Mouse (Mus musculus) retina, postnatal 7 days (tissue): ENCODE results near the gene Hnrnpa3.
"Not testable (repeated sequence)": the region's sequence is repeated elsewhere in the genome, so short reads cannot be mapped to it uniquely, and the experiment has no call there.

ENCODE experiments used
- DNase-seq: peaks from one replicate; pipeline ENCODE4 v3.0.0-alpha.2; 2012; ENCODE audit warnings: low read depth, low spot score

Gene Hnrnpa3

DNA sequence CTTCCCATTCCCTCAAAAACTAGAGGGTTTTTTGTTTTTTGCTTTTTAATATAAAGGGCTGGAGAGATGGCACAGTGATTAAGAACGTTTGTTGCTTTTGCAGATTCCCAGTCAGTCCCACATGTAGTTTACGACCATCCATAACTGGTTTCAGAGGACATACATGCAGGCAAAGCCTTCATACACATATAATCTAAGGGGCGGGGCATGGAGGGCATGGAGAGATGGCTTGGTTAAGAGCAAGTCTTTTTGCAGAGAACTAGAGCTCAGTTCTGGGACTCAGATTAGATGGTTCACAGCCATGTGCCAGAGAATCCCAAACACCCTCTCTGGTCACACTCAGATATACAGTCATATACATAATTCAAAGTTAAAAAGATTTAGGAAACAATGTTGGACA, 13.5 kb downstream of the Hnrnpa3 start:
- DNase-seq, result no peak

GRCm38 (mm10) chr2:75676567-75676966, 17.5 kb downstream of the Hnrnpa3 start:
- DNase-seq, result no peak

DNA sequence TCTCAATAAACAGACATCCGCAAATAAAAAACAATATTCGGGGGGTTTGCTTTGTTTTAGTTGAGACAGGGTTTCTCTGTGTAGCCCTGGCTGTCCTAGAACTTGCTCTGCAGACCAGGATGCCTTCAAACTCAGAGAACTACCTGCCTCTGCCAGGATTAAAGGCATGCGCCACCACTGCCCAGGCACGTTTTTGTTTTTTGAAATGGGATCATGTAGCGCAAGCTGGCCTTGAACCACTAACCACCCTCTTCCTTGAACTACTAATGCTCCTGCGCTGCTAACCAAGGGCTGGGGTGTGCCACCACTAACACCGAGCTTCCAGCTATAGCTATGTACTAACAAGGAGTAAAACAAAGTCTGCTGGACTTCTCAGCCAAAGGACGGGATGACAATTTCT, 20.9 kb downstream of the Hnrnpa3 start:
- DNase-seq, result no peak

DNA sequence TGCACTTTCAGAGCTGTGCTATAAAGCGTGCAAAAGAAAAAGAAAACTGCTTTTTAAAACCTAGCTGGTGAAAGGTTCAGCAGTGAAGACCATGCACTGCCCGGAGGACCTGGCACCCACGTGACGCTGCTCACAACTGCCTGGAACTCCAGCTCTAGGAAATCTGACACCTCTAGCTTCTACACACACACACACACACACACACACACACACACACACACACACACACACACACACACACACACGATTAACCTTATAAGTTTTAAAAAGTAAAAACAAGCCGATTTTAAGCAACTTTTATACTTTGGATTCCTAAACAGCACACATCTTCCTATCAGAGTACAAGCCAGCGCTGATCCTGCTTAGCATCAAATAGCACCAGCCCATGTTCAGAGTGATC, 22.4 kb downstream of the Hnrnpa3 start:
- no peak for DNase-seq

DNA sequence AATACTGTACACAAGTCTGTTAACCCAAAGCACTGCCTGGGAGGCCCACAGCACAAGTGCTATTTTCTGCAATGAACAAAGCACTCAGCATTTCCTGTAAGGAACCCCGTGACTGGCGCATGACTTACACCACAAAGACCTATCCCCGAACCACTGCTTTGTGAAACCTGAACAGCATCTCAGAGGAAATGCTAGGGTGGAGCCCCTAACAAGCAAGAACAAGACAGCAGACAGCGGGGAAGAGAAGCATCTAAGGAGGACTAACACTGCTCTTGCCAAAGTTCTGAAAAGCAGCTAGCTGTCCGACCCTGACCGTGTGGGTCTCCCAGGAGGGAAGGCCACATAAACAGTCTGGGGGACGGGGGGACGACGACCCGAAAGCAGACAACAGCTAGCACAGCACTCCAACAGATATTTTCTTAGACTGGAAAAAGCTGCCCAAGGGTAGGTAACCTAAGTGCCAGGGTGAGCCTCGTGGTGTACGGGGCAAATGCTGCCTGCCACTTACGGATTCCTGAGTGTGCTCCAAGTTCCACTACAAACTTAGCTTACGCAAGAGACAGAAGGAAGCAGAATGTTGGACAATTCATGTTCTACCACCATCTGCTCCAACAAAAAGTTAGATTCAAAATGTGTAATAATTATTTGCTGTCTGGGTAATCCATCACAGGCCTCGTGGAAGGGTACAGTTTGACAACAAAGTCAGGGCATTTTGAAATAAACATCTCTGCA, 24.1 kb downstream of the Hnrnpa3 start:
- no peak for DNase-seq

GRCm38 (mm10) chr2:75684526-75684925, 25.5 kb downstream of the Hnrnpa3 start:
- DNase-seq, result no peak

GRCm38 (mm10) chr2:75685458-75685861, 26.4 kb downstream of the Hnrnpa3 start:
- DNase-seq, result no peak

DNA sequence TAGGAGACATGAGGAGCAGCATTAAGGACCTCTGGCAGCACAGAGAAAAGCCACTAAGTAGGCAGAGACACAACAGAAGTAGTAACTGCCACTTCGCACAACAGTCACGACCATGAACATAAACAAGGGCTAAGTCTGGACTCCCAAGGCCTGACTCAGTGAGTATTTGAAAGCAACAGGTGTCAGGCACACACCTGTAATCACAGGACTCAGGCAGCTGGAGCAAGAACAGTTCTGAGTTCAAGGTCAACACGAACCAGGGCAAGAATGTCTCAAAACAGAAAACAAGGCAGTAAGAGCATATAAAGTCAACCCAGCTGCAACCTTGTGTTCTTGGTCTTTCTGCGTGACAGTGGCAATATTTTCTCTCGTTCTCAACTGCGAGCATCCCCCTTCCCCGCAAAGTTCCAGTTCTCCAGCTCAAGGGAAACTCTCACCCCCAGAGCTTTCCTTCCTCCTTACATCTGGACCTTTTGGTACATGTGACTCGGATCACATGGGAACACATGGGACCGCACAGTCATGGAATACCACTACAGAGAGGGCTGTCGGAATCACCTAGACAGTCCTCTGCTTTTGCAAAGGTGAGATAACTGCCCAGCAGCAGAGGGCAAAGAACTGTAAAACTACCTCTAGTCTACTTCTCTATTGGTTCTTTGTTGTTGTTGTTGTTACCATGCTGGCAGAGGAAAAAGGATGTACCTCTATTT, 28.1 kb downstream of the Hnrnpa3 start:
- DNase-seq, result no peak

DNA sequence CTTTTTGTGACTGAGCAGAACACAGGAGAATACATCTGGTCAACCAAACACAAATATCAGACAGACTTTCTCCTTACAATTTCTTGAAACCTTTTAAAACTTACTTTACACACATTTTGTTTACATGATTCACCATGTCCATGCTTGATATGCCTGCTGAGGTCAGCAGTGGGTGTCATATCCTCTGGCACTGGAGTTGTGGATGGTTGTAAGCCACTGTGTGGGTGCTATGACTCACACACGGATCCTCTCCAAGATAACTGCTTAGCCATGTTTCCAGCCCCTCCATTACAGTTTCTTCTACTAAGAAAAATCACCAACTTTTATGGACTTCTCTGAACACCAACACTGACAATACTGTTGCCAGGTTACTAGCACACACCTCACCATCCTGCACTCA, 29.8 kb downstream of the Hnrnpa3 start:
- no peak for DNase-seq

DNA sequence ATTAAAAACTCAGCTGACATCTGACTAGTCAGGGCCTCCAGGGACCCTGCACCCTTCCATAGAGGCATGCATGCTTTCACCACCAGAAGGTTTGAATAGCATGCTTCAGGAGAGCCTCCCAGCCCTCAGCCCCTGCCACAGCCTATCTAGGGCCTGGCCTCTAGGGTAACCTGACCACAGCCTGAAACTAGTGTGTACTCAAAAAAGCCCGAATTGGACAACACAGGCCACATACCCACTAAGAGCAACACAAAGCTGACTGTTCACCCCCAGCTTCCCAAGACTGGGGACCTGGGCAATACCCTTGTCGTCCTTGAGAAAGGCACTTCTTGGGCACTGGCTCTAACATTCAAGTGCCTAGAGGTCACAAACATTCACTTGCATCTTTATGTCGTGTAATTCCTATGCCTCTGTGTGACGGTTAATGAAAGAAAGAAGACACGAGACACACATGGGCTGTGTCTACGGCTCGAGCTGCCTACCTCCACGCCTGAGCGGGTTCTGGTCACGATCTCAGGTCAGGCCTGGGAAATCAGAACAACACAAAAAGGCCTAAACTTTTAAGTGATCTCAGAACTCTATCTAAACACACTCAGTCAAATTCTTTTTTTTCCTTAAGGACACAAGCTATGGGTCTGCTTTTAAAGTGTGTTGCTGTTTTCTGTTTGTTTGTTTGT, 30.6 kb downstream of the Hnrnpa3 start:
- no peak for DNase-seq

GRCm38 (mm10) chr2:75690656-75691055, 31.6 kb downstream of the Hnrnpa3 start:
- DNase-seq, result no peak

DNA sequence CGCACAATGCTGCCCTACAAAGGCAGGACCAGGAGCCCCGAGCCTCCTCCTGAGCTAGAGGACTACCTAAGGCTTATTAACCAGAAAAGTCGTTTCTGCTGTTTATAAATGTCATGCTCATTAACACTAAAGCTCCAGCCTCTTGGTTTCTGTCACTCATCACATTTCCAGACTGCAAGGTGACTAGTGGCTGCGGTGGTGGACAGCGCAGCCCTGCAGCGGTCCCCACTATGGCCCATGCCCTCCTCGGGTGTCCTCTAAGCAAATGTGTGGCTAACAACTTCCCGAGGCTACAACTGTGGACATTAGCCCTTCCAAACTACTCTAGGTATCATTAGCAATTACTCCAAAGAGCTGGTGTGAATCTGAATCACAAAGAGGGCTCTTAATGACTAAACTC, 32.3 kb downstream of the Hnrnpa3 start:
- DNase-seq, result no peak

- no peak for DNase-seq
Measured at GRCm38 (mm10) chr2:75692369-75692768, 33.3 kb downstream of the Hnrnpa3 start.

GRCm38 (mm10) chr2:75694926-75695325, 35.9 kb downstream of the Hnrnpa3 start:
- DNase-seq, result not testable (repeated sequence)

GRCm38 (mm10) chr2:75695676-75696350, 36.8 kb downstream of the Hnrnpa3 start:
- no peak for DNase-seq

GRCm38 (mm10) chr2:75696371-75696770, 37.3 kb downstream of the Hnrnpa3 start:
- DNase-seq, result no peak

GRCm38 (mm10) chr2:75697222-75697621, 38.2 kb downstream of the Hnrnpa3 start:
- no peak for DNase-seq

- DNase-seq, result no peak
Measured at GRCm38 (mm10) chr2:75698007-75698406, 38.9 kb downstream of the Hnrnpa3 start.

DNA sequence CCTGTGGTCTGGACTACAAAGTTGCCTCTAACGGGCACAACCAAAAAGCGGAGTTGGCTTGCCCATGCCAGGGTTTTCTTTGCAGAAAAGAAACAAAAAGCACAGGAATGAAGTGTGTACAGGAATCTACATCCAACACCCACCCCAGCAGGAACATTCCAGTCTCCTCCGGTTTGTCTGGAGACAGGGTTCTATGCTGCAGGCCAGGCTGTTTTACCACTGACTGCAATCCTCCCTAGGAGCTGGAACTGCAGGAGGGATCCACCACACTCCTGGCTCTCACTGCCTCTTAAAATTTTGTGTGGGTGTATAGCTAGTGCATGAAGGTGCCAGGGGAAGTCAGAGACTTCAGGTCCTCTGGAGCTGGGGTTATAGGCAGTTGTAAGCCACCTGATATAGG, 39.8 kb downstream of the Hnrnpa3 start:
- no peak for DNase-seq

DNA sequence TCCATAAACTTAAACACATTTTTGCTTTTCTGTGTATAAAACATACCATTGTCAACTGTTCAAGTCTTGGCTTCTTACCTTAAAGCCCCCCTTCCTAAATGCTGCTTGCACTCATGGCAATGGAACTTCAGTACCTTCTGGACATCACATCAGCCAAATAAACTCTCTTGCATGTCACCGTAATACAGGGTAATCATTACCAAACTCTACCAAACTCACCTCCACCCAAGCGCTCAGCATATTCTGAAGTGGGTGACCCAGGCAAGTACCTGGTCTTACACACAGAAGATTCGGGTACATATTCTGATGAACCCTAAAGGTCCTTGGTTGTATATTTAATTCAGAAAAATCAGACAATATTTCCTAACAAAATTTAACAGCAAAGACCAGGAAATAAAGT, 41.5 kb downstream of the Hnrnpa3 start:
- no peak for DNase-seq

DNA sequence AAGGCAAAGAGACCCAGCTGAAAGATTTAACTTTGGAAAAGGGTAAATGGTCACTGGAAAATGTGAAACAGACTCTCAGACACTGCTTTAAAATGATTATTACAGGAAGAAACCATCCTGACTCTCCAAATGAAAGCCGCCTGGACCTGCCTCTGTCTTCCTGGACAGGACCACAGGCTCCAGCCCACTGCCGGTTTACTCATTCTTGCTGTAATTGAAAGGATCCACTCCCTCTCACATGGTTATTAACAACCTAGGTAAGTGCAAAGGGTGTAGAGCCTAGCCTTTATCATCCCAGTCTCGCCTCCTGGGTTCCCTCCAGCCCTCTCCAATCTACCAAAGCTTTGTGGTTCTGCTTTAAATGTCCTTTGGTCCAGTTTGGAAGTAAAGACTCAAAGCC, 42.1 kb downstream of the Hnrnpa3 start:
- no peak for DNase-seq
